Mouse (Mus musculus) hindlimb bud, embryonic 11.5 days (tissue): ENCODE measurements at regions not wholly inside any gene's neighbourhood (a gene's known extent, or its start where the extent isn't known, plus 50 kb on each side); places are given as distances from the start of the nearest gene placed in this dataset.

ENCODE experiments used
- DNase-seq: peaks from one replicate; pipeline ENCODE4 v3.0.0-alpha.2; 2012; ENCODE audit warnings: low read depth, low spot score; ENCODE audit errors: extremely low spot score

DNA sequence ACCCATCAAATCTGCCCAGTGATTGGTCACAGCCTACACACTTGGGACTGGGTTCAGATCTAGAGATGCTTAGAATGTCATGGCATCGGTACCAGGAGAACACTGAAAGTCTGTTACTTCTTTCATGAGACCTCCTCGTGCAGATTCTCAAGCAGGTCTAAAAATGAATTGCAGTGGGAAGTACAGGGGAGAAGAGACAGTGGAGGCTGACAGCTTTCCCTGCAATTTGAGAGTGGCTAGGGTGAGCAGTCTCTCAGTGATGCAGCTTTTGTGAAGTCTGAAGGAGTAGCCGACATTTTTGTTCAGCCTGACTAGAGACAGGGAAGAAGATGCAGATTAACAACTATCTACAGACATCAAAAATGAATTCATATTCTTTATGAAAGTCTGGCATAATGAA is 112.5 kb downstream of the Fam198b start:
- no peak for DNase-seq

DNA sequence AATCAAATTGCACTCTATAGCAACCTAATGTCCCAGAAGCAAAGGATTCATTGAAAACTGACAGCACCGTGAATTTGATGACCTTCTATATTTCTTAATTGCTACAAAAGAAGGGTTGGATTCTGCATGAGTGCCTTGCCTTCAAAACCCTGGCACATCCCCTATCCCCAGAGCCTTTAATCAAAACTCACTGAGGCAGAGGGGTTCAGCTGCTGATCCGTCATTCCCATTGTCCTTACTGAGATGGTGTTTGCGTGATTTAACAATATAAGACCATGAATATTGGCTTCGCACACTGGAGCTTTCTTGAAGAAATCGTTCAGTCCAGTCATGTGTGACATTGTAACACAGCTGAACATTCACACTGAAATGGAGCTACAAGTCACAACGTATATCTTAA is 118.0 kb downstream of the Fam198b start:
- no peak for DNase-seq

DNA sequence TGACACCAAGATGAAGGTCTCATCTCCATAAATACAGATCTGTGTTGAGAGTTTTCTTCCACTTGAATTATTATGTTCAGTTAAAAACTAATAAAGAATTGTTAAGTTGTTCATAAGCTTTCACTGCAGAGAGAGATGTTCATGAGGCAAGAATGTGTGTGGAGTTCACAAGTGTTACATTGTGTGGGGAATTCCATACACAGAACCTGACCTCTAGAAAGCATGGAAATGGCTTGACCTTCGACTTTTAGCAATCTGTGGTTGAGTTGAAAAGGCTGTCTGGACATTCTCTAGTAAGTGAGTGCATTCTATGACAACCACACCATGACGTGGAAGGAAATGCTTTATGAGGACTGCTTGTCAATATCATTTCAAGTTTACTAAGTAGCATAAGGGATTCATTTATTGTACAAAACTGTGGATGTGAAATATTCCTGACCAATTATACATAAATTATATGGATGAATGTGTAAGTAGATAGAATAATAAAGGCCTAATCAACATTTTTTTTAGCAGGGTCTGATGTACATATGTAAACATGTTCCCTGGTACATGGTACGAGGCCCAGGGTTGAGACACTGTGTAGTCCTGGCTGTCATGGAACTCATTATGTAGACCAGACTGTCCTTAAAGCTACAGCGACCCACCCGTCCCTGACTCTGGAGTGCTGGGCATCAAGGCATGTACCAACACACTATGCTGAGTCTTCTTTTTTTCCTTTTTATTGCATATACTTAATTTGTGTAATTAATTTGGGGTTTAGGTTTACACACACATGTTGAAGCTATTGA is 119.2 kb downstream of the Fam198b start:
- peak; percentile 50 for DNase-seq

DNA sequence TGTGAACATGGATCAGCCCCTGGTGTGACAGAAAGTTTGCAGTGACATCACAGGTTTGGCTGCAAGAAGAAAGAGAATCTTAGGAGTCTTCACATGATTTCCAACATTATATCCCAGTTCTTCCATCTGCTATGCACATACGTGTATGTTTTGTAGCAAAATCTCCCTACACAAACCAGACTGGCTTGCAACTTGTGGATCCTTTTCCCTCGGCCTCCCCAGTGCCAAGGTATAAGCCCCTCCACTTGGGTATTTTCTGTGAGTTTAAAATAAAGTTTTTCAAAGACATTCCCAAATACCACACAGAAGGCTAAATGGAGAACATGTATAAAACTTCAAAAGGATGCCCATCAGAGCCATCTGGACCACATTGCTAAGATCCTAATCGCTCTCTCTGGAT is 120.2 kb downstream of the Fam198b start:
- DNase-seq, result no peak

DNA sequence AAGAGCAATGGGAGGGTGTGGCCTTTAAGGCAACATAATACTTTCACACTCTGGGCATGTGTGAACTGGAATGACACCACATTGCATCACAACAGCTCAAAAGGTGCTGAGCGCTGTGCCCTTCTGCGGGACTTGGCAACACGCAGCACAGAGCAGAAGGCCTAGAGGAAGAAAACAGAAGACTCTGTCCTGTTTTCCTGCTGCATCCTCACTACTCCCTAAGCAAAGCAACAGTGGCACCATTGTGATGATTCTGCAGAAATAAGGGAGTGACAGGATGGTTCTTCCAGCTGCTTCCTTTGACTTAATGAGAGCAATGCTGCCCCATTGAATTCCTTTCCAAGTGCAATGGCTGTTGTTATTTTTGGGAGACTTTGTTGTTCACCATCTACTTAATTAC is 120.6 kb downstream of the Fam198b start:
- DNase-seq, result no peak

DNA sequence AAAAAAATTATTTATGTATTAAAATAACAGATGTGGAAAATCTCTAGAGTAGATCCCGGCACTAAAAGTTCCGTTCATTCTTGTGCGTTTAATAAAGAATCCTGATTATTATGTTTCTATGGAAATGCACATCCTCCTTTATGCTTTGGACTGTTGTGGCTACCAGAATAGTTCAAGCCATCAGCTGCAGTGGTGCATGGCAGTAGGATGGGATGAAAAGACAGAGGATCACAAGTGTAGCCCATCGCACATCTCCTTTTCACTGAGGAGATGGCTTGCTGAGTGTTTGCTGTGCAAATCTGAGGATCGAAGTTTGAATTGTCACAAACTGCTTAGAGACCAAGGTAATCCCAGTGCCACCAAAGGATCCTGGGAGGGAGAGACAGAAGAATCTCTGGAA is 121.0 kb downstream of the Fam198b start:
- no peak for DNase-seq

DNA sequence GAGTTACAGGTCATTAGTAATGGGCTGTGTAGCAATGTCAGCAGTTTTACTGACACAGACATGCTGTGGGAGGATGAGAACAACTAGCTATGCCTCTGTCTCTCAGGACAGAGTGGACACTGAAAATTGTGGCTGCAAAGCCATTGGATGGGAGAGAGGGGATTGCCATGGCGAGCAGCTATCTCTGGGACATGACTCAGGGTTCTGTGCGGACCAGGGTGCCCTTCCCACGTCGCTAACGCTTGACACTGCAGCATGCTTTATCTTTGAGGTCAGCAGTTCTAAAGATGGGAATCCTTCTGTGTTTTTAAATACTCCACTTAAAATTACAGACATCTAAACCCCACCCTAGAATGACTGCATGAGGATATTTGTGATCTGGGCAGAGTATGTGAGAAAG is 121.9 kb downstream of the Fam198b start:
- no peak for DNase-seq

DNA sequence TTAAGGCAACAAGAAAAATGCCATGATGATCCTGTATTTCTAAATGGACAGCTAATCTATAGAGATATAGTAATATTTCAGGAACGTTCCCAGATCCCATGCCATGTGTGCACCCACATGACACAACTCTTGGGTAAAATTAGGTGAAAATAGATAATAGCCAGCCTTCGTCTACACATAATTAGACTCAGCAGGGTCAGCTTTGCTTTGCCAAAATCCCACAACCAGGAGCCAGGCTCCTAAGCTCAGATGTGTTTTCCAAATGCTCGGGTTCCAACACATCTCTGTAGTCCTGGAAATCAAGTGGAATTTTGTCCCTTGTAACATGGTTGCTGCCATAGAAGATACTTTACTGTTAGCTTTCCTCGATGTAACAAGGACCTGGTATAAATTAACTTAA is 122.7 kb downstream of the Fam198b start:
- DNase-seq, result no peak

DNA sequence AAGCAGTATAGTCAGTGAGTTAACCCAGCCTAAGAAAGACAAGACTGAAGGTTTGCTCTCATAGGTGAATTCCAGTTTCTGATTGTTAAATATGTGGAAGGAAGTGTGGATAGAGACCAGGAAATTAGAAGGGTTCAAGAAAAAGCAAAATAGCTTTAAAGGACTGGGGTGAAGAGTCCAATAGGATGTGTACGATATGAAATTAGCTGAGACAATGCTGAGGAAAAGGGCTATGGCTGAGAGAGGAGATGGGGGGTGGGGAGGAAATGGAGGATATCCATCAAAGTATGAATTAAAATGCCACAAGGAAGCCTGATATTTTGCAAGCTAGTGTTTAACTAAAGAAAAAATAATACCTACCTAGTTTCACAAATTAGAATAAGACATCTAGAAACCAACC is 124.9 kb downstream of the Fam198b start:
- DNase-seq, result no peak

DNA sequence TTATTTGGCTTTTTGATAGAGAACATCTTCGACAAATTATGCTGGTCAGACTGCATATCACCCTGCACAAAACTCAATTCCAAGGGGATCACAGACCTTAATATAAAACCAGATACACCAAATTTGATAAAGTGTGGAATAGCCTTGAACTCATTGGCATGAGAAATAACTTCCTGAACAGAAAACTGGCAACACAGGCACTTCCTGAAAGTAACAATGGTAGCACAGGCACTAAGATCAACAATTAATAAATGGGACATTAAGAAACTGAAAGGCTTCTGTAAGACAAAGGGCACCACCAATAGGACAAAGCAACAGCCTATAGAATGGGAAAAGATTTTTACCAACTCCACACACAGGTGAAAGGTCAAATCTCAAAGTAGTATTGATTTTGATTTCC is 141.5 kb downstream of the Fam198b start:
- DNase-seq, result no peak

DNA sequence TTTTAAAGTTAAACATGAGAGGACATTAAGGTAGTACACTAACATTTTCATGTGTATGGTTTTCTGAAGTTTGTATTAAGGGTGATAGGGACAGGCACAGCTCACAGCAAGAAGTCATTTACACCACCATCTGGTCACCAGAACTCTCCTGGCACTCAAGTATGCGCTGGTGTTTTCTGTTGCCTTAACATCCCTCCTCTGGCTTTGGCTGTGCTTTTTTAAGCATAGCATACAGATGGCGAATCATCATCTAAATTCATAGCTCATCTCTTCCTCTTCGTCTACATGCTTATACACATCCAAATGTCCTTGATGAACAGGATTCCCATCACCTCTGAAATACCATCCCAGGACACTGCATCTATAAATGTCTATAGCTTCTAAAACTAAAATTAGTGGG is 148.7 kb downstream of the Fam198b start:
- no peak for DNase-seq

DNA sequence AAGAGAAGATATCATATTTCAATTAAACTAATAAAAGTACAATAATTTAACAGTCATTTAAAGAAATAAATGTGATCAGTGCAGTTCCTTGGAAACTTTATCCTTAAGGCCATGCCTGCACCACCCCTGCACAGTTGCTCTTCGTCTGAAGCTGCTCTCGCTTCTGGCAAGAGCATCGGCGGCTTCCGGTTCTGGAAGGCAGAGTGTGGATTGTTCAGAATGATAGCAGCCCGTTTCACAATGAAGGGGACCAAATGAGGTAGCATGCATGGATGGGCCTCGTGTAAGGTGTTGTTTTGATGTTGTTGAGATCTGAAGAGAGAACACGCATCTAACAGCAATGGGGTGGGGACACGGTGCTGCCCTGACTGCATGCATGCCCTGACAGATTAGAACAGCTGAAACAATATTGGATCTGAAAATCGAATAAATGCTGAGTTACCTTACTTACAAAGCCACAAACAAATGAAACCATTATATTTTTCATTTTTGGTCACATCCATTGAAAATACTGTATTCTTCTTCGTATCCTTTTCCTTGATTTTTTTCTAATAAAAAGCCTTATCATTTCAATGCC is 154.3 kb downstream of the Fam198b start:
- no peak for DNase-seq

DNA sequence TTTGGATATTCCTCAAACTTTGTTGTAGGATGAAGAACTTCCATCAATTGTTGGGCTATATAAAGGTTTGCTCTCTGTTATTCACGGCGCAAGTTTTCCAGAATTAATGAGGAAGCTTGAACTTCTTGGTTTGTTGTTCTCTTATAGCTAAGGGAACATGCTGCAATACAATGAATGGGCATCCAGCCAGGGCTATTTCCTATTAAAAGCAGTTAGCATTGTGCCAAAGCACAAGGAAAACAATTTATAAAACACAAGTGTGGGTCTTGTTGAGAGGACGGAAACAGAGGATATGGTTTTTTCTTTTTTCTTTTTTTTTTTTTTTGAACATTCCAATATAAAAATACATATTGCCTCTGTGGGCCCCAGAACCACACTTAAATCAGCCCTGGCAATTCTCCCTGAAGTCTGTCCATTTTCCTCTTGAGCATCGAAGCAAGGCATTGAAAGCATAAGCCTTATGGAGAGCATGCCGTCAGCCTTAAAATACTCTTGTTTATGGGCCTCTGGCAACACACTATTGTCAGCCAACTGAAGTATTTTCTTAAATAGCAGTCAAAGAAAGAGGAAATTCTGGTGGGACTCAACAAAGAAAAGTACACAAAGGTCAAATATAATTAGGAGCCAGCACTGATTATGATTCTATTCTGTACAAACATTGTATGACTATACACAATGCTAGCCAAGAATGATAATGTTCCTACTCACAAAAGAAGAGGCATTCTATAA is 158.6 kb downstream of the Fam198b start:
- DNase-seq, result no peak

DNA sequence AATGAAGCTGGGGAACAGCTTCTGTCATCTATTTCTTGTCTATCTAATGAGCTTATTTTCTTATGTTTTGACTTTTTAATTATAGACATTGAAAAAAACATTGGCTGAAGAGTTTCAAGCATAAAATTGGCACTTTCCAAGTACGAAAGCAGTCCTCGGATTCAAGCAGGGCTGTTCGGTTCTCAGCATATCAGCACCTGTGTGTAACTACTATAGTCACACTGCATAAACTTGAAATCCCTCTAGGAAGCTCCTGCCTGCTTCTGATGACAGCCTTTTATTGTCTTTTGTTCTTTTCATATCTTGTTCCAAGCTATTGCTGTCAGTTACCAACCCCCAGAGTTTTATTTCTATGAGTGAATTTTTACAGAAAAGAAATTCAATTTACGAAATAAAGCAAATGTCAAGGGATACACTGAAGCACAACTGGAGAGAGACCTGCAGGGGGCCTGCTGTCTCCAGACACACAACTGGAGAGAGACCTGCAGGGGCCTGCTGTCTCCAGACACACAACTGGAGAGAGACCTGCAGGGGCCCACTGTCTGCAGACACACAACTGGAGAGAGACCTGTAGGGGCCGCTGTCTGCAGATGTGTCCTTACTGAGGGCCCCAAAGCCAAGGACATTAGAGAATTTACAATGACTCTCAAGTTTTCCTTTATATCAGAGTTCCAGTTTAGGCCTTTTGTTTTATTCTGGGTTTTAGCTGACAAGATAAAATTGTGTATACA is 165.3 kb downstream of the Fam198b start:
- DNase-seq, result no peak

DNA sequence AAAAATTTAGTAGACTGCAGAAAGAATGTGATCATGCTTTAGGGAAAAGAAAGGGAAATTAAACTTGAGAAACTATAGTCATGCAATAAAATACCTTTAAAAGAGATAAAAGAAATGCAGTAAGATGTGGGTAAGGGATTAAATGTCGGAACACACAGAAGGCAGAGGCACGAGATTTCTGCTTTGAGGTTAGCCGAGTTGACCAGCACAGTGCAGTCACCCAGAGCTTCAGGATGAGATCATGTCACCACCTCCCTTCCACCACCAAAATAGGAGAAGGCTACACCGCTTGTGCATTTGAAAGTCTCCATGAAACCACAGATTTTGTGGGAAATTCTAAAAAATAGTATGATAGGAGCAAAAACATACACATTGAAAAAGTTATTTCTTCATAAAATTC is 166.6 kb downstream of the Fam198b start:
- DNase-seq, result no peak

DNA sequence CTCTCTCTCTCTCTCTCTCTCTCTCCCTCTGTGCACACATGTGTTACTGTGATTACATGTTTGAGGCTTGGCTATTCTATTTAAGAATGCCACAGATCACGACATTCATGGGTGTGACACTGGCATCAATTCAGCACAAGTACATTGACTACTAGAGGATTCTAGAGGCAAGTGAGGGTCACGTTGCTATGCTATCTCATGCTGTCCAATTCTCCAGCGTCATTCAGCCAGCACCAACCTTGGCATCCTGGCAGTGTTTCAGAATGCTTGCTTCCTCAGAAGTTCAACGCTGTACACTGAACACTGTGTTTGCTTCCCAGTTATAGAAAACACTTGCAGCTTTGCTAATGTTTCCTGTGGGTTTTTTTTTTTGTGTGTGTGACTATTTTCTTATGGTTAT is 167.6 kb downstream of the Fam198b start:
- DNase-seq, result no peak

DNA sequence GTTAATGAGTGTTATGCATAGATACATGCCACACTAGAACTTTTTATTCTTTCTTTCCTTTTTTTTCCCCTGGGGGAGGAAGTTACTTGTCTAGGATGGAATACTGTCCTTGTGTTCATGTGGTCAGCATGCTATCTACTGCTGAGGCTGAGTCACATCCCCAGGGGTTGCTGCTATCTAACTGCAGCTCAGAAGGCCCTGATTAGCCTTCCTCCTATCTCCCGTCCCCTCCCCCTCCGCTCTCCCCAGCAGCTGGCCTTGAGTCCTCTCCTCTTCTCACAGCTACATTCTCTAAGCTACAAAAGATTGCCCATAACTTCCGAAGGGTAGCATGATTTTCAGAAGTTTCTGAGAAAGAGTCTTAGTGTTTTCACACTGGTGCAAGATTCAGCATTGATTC is 168.5 kb downstream of the Fam198b start:
- DNase-seq, result no peak

DNA sequence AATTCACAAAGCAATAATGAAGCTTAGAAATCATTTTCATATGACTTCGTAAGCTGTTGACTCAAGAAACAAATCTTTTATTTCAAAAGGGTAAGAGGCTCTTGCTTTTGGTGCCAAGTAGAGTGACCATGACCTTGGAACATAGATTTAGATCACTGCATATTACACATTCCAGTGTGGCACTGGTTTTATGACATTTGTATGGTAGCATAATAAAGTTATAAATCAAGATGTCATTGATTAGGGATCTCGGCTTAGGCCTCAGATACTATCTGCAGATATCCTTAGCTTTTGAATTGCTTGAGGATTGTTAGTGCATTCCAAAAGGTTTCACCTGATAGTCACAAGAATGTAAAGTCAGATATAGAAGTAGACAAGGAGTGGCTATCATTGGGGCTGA is 169.1 kb downstream of the Fam198b start:
- DNase-seq, result no peak

DNA sequence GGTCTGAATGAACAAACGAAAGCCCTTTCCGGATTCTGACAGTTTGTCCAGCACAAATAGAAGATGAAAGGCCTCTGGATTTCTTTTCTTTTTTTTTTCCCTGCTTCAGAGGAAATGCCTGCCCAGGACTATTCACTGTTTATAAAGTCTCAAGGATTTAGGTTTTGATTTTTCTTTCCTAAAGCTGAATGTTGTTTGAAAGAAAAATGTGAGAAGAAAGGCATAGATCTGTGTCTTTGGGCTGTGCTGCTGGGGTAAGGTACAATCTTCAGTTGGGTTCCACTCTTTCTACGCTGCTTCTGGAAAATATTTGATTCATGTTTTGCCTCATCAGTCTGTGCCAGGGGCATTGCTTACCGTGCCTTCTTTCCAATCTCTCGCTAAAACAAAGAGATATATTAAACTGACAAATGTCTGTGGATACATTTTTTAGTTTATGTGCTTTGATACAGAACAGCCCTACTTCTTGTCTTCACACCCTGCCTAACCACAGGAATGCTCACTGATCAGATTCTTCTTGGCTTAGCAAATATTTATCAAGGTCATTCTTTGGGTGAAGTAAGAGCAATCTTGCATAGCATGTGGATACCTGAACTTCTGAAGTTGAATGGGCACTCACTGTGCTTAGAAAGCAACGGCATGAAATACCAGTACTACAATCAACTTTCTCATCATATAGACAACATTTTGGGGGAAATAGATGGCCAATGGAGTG is 172.5 kb downstream of the Fam198b start:
- DNase-seq, result no peak

DNA sequence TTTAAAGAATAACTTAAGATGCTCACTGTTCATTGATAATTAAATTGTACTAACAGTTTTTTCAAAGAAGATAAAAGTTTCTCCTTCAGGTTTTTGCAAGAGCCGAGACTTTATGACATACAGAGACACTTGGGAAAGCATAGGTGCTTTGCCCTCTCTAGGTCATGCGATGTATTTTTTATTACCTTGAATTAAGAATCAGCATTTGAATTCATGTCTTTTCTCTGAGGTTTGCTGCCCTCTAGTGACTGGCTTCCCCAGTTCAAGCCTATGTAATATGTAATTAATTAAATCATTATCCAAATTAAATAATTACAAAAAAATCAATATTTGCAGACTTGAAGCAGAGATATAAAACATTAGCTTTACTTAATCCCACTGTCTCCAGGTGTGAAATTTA is 174.4 kb downstream of the Fam198b start:
- peak; percentile 28 for DNase-seq

DNA sequence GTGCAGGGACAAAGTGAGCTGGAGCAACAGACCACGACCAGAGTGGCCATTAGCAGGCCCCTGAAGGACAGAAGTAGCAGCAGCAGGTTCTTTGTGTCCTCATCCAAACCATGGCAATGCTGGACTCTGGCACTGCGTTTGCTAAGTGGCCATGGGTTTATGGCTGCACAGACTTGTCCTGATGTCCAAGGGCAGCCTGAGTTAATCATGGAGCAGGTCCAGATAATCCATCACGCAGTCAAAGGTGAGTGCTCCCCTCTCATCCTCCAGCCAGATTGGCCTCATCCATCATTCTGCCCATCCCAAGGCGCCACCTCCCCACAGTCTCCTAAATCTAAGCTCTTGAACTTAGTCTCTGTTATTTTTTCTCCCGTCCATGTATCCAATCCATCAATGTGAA is 186.4 kb downstream of the Fam198b start:
- no peak for DNase-seq
